Mouse (Mus musculus) limb, embryonic 14.5 days (tissue): ENCODE results near the gene Piezo1. TPM values are rescaled to one million over a fixed set of nuclear protein-coding genes. Genes with fewer than 3 reads are reported as not detected.

Source experiments
- ATAC-seq: fragments of 200-750 bp; cut with Nextera tagmentation; 2 replicates; pipeline ENCODE4 v1.8.0; 2017; ENCODE audit warnings: low read depth, moderate number of reproducible peaks, moderate TSS enrichment; ENCODE audit not compliant: low FRiP score
- DNase-seq: peaks from one replicate; pipeline ENCODE4 v3.0.0-alpha.2; 2015; ENCODE audit warnings: low spot score
- H3K27ac ChIP-seq: fragments of 300-500 bp; sonication (generic); replicated peaks from 2 replicates; pipeline ENCODE4 v1.5.1; 2014; ENCODE audit warnings: low read depth, mild to moderate bottlenecking, low read length, moderate library complexity, mixed read lengths
- H3K27me3 ChIP-seq: fragments of 300-500 bp; sonication (generic); 2 replicates; pipeline ENCODE4 v1.6.1; 2014; ENCODE audit warnings: low read length, mixed read lengths; ENCODE audit not compliant: control insufficient read depth, insufficient read depth
- H3K36me3 ChIP-seq: fragments of 300-500 bp; sonication (generic); 2 replicates; pipeline ENCODE4 v1.6.1; 2014; ENCODE audit warnings: mild to moderate bottlenecking, low read length, moderate library complexity, mixed read lengths; ENCODE audit not compliant: control insufficient read depth, insufficient read depth
- H3K4me1 ChIP-seq: fragments of 300-500 bp; sonication (generic); 2 replicates; pipeline ENCODE4 v1.6.1; 2014; ENCODE audit warnings: antibody characterized with exemption, low read length, mixed read lengths; ENCODE audit not compliant: control insufficient read depth, insufficient read depth
- H3K4me2 ChIP-seq: fragments of 300-500 bp; sonication (generic); replicated peaks from 2 replicates; pipeline ENCODE4 v1.6.1; 2014; ENCODE audit warnings: low read depth, mild to moderate bottlenecking, low read length, moderate library complexity; ENCODE audit not compliant: severe bottlenecking
- H3K4me3 ChIP-seq: fragments of 300-500 bp; sonication (generic); replicated peaks from 2 replicates; pipeline ENCODE4 v1.5.1; 2014; ENCODE audit warnings: low read length
- H3K9ac ChIP-seq: fragments of 300-500 bp; sonication (generic); 2 replicates; pipeline ENCODE4 v1.6.1; 2014; ENCODE audit warnings: mild to moderate bottlenecking, low read depth, low read length, moderate library complexity; ENCODE audit not compliant: severe bottlenecking
- H3K9me3 ChIP-seq: fragments of 300-500 bp; sonication (generic); 2 replicates; pipeline ENCODE4 v1.6.1; 2016; ENCODE audit warnings: low read length; ENCODE audit not compliant: control insufficient read depth
- POLR2A ChIP-seq: fragments of 200-500 bp; IDR thresholded peaks from 2 replicates; pipeline ENCODE4 v1.8.0; 2012; ENCODE audit warnings: inconsistent platforms, mild to moderate bottlenecking, moderate library complexity, borderline replicate concordance; ENCODE audit not compliant: insufficient read depth, insufficient read length; ENCODE audit errors: extremely low read depth
- WGBS: fragments of 180-500 bp; shearing (Covaris S2); extraction: QIAGEN DNeasy Blood & Tissue Kit; methylation state at CpG from one replicate; pipeline ENCODE4 v1.1.7; 2014; 5-methylcytosine and 5-hydroxymethylcytosine counted together
- microRNA-seq: library from miRNA; unstranded; fragments of <30 nt; microRNA quantifications from one replicate; pipeline ENCODE4, GENCODE M21; 2016
- polyA plus RNA-seq, 2 experiments: library from polyadenylated mRNA; depleted of rRNA in 1 of 2; stranded (reverse) in 1 of 2; unstranded in 1 of 2; fragments of >200 nt; fragmentation: Nextera tagmentation in 1 of 2; extraction: Ambion mirVana in 1 of 2; gene quantifications; 2 replicates each; pipeline versions ENCODE4 v1.2.1 to v1.2.3; 2012 to 2014

The Piezo1 gene
- polyA plus RNA-seq, 2 experiments: 20.7 to 93.3 TPM

DNA sequence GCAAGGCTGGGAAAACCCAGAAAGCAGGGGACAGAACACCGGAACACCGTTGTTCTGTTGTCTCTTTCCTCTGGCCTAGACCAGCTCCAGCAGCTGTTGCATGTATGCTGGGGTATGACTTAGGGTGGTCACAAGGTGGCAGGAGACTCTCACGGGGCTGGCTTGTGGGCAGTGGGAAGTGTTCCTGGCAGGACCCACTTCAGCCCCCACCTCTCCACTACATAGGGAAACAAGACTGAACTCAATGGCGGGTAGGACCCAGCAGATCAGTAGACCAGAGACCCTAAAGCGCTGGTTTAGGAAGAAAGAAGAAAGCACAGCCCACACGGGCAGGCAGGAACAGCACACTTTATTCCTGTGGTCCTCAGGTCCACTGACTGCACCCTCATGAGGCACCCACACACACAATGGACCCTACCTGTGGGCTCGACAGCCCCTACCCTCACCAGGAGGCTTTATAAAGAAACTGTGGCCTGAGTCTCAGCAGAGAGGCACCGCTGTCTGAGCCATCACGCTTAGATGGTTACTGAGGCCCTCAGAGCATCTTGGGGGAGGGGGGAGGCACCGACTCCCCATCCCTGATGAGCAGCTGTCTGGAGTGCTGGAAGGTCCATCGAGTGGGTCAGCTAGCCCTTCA is 117.7 kb downstream of the Piezo1 start:
- no peaks in the 10 kb centered on the region for H3K9me3 ChIP-seq
- H3K4me1 ChIP-seq: peaks cover 14% of the 10 kb centered on the region
- 0 out of 2 replicates have a peak overlapping the region, but pooled peaks have one; percentile 38 for H3K27ac ChIP-seq
- 69% methylated on average over 11 of the region's 11 CpGs for WGBS
- ATAC-seq (peak; percentile 38), DNase-seq (no peak)
- no peak for TF ChIP-seq POLR2A
- H3K27me3 ChIP-seq: no peaks in the 10 kb centered on the region
- H3K36me3 ChIP-seq: peaks cover 30% of the 10 kb centered on the region
- H3K9ac ChIP-seq: no peak overlapping the region
- H3K4me3 ChIP-seq: 0 out of 2 replicates have a peak overlapping the region, but pooled peaks have one; percentile 57
- H3K4me2 ChIP-seq: peak overlapping the region; percentile 94; the same call in 1 of the 2 replicates

GRCm38 (mm10) chr8:122432443-122433268 is 118.5 kb downstream of the Piezo1 start, which contains the start of gene Cyba:
Cyba (minus strand) TSS chr8:122432930.
- Histone ChIP-seq H3K4me1 (peaks cover 14% of the 10 kb centered on the region), H3K27ac (peak within 1 kb of the TSS; percentile 38; the same call in 1 of the 2 replicates), H3K4me2 (peak within 1 kb of the TSS; percentile 94), H3K4me3 (peak within 1 kb of the TSS; percentile 57), H3K9ac (peak within 1 kb of the TSS; percentile 79), H3K27me3 (no peaks in the 10 kb centered on the region), H3K9me3 (no peaks in the 10 kb centered on the region), H3K36me3 (peaks cover 27% of the 10 kb centered on the region)
- DNase-seq (peak; percentile 47), ATAC-seq (peak; percentile 81)
- WGBS: 4% methylated on average over 35 of the region's 45 CpGs
- peak; percentile 51; the same call in 1 of the 2 replicates for TF ChIP-seq POLR2A

Small RNAs within 50 kb of the gene (microRNA-seq; reads per million reads assigned to microRNA genes)
- not detected for gene Gm24366

Other genes with a start within 250 kb of the Piezo1 start
- 1.7 and 3.2 TPM in 2 replicates for gene Trhr2, start 190.6 kb downstream of the Piezo1 start, polyA plus RNA-seq (2012; rRNA removed)
- 0.25 TPM in 1 of 2 replicates, not detected in the other for gene Trhr2, start 190.6 kb downstream of the Piezo1 start, polyA plus RNA-seq (2014; fragmentation: Nextera tagmentation; extraction: Ambion mirVana)
- 50.9 and 58.1 TPM in 2 replicates for gene Zc3h18, start 174.7 kb downstream of the Piezo1 start, polyA plus RNA-seq (2012; rRNA removed)
- 31.3 and 38.5 TPM in 2 replicates for gene Zc3h18, start 174.7 kb downstream of the Piezo1 start, polyA plus RNA-seq (2014; fragmentation: Nextera tagmentation; extraction: Ambion mirVana)
- gene Il17c, start 129.3 kb downstream of the Piezo1 start, polyA plus RNA-seq (2012; rRNA removed): 0.49 and 0.92 TPM in 2 replicates
- gene Il17c, start 129.3 kb downstream of the Piezo1 start, polyA plus RNA-seq (2014; fragmentation: Nextera tagmentation; extraction: Ambion mirVana): not detected in 2 replicates
- 108 and 131 TPM in 2 replicates for gene Cyba, start 118.4 kb downstream of the Piezo1 start, polyA plus RNA-seq (2012; rRNA removed)
- gene Cyba, start 118.4 kb downstream of the Piezo1 start, polyA plus RNA-seq (2014; fragmentation: Nextera tagmentation; extraction: Ambion mirVana): 183 and 188 TPM in 2 replicates
- 42.3 and 50.1 TPM in 2 replicates for gene Mvd, start 107.9 kb downstream of the Piezo1 start, polyA plus RNA-seq (2012; rRNA removed)
- 30.9 and 38.2 TPM in 2 replicates for gene Mvd, start 107.9 kb downstream of the Piezo1 start, polyA plus RNA-seq (2014; fragmentation: Nextera tagmentation; extraction: Ambion mirVana)
- gene Snai3, start 90.6 kb downstream of the Piezo1 start, polyA plus RNA-seq (2012; rRNA removed): 2.1 and 2.5 TPM in 2 replicates
- gene Snai3, start 90.6 kb downstream of the Piezo1 start, polyA plus RNA-seq (2014; fragmentation: Nextera tagmentation; extraction: Ambion mirVana): 1.2 and 2.1 TPM in 2 replicates
- gene Rnf166, start 75.3 kb downstream of the Piezo1 start, polyA plus RNA-seq (2012; rRNA removed): 80.1 and 103 TPM in 2 replicates
- gene Rnf166, start 75.3 kb downstream of the Piezo1 start, polyA plus RNA-seq (2014; fragmentation: Nextera tagmentation; extraction: Ambion mirVana): 47.0 and 49.5 TPM in 2 replicates
- 57.1 and 59.5 TPM in 2 replicates for gene Ctu2, start 75.2 kb downstream of the Piezo1 start, polyA plus RNA-seq (2012; rRNA removed)
- 49.5 and 64.3 TPM in 2 replicates for gene Ctu2, start 75.2 kb downstream of the Piezo1 start, polyA plus RNA-seq (2014; fragmentation: Nextera tagmentation; extraction: Ambion mirVana)
- gene Cdt1, start 16.7 kb upstream of the Piezo1 start, polyA plus RNA-seq (2012; rRNA removed): 79.0 and 103 TPM in 2 replicates
- gene Cdt1, start 16.7 kb upstream of the Piezo1 start, polyA plus RNA-seq (2014; fragmentation: Nextera tagmentation; extraction: Ambion mirVana): 34.0 and 34.2 TPM in 2 replicates
- 199 and 217 TPM in 2 replicates for gene Aprt, start 25.6 kb upstream of the Piezo1 start, polyA plus RNA-seq (2012; rRNA removed)
- 348 and 382 TPM in 2 replicates for gene Aprt, start 25.6 kb upstream of the Piezo1 start, polyA plus RNA-seq (2014; fragmentation: Nextera tagmentation; extraction: Ambion mirVana)
- gene Galns, start 60.1 kb upstream of the Piezo1 start, polyA plus RNA-seq (2012; rRNA removed): 14.7 and 17.1 TPM in 2 replicates
- gene Galns, start 60.1 kb upstream of the Piezo1 start, polyA plus RNA-seq (2014; fragmentation: Nextera tagmentation; extraction: Ambion mirVana): 12.0 and 12.7 TPM in 2 replicates
- 96.8 and 129 TPM in 2 replicates for gene Trappc2l, start 60.3 kb upstream of the Piezo1 start, polyA plus RNA-seq (2012; rRNA removed)
- gene Trappc2l, start 60.3 kb upstream of the Piezo1 start, polyA plus RNA-seq (2014; fragmentation: Nextera tagmentation; extraction: Ambion mirVana): 70.2 and 70.5 TPM in 2 replicates
- 0.05 TPM in 1 of 2 replicates, not detected in the other for gene Pabpn1l, start 71.4 kb upstream of the Piezo1 start, polyA plus RNA-seq (2012; rRNA removed)
- not detected in 2 replicates for gene Pabpn1l, start 71.4 kb upstream of the Piezo1 start, polyA plus RNA-seq (2014; fragmentation: Nextera tagmentation; extraction: Ambion mirVana)
- 6.1 and 7.2 TPM in 2 replicates for gene Cbfa2t3, start 147.8 kb upstream of the Piezo1 start, polyA plus RNA-seq (2012; rRNA removed)
- gene Cbfa2t3, start 147.8 kb upstream of the Piezo1 start, polyA plus RNA-seq (2014; fragmentation: Nextera tagmentation; extraction: Ambion mirVana): 6.0 and 6.1 TPM in 2 replicates
- gene Acsf3, start 224.2 kb upstream of the Piezo1 start, polyA plus RNA-seq (2012; rRNA removed): 19.1 and 20.3 TPM in 2 replicates
- gene Acsf3, start 224.2 kb upstream of the Piezo1 start, polyA plus RNA-seq (2014; fragmentation: Nextera tagmentation; extraction: Ambion mirVana): 15.4 and 19.4 TPM in 2 replicates